Mouse (Mus musculus) c-Kit-positive CD71-positive TER-119-positive erythroid progenitor cells, embryonic 14.5 days (primary cell): ENCODE measurements around the gene Pde4d.

Experiments
- DNase-seq: peaks from one replicate; pipeline ENCODE4 v3.0.0-alpha.2; 2013; ENCODE audit warnings: low spot score

The Pde4d gene

GRCm38 (mm10) chr13:109924771-109925170 lies 1475.0 kb downstream of the Pde4d start:
- no peak for DNase-seq

- DNase-seq: no peak
Observed at GRCm38 (mm10) chr13:109926277-109926920, 1476.7 kb downstream of the Pde4d start.

GRCm38 (mm10) chr13:109927782-109928181 lies 1478.0 kb downstream of the Pde4d start:
- no peak for DNase-seq

- DNase-seq: no peak
Observed at GRCm38 (mm10) chr13:109932688-109933087, 1482.9 kb downstream of the Pde4d start.

- DNase-seq: no peak
Observed at GRCm38 (mm10) chr13:109933554-109933953, 1483.8 kb downstream of the Pde4d start.

- no peak for DNase-seq
Observed at GRCm38 (mm10) chr13:109936866-109937265, 1487.1 kb downstream of the Pde4d start.

GRCm38 (mm10) chr13:109944822-109945551 lies 1495.2 kb downstream of the Pde4d start:
- no peak for DNase-seq

- DNase-seq: no peak
Observed at GRCm38 (mm10) chr13:109951466-109951865, 1501.7 kb downstream of the Pde4d start.

GRCm38 (mm10) chr13:109954189-109954588 lies 1504.4 kb downstream of the Pde4d start:
- no peak for DNase-seq

- no peak for DNase-seq
Observed at GRCm38 (mm10) chr13:109957953-109958352, 1508.2 kb downstream of the Pde4d start.

- no peak for DNase-seq
Observed at GRCm38 (mm10) chr13:109982821-109983443, 1533.2 kb downstream of the Pde4d start.

GRCm38 (mm10) chr13:109985411-109985810 lies 1535.7 kb downstream of the Pde4d start:
- DNase-seq: no peak

- no peak for DNase-seq
Observed at GRCm38 (mm10) chr13:109985892-109986291, 1536.1 kb downstream of the Pde4d start.

GRCm38 (mm10) chr13:109992775-109993505 lies 1543.2 kb downstream of the Pde4d start:
- no peak for DNase-seq

GRCm38 (mm10) chr13:109994240-109994764 lies 1544.6 kb downstream of the Pde4d start:
- DNase-seq: no peak

GRCm38 (mm10) chr13:110002081-110002480 lies 1552.3 kb downstream of the Pde4d start:
- no peak for DNase-seq
